In the genomic region with DNA sequence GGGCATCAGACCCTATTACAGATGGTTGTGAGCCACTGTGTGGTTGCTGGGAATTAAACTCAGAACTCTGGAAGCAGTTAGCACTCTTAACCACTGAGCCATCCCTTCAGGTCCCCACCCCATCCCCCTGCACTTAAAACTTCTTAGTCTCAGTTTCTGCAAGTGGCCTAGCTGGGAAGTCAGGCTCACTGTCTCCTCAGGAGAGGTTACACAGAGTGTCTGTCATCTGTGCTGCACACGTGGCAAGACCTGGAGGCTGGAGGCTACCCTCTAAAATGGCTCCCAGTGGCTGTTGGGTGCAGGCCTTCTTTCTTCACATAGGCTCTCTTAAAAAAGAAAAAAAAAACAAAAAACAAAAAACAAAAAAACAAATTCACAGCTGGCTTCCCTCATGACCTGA, we compare ENCODE assay signal across 14 mouse cellular contexts. TPM values are rescaled to one million over a fixed set of nuclear protein-coding genes. Genes with fewer than 3 reads are reported as not detected.
DNase-seq lines count a peak whose midpoint lies in the region; ATAC-seq lines count a peak whose summit lies in the region.
"Had no signal": no experiment of that assay in that cellular context is flagged by ENCODE, and none has a peak within 500 bp of the region (broad histone marks: within the 10 kb centered on the region; RNA-seq: fewer than 3 reads in every experiment).

No protein-coding gene starts in this region.

- no peaks in the 10 kb centered on the region for H3K9me3 ChIP-seq in heart, embryonic 16.5 days (replicated peaks; ENCODE audit: control insufficient read depth, low read length)
- no peaks in the 10 kb centered on the region for H3K9me3 ChIP-seq in lung, embryonic 16.5 days (ENCODE audit: control insufficient read depth, low read length)
- H3K9me3 ChIP-seq: liver, embryonic 15.5 days had no signal

- H3K36me3 ChIP-seq in heart, embryonic 16.5 days (ENCODE audit: control insufficient read depth, insufficient read depth): no peaks in the 10 kb centered on the region
- H3K36me3 ChIP-seq in lung, embryonic 16.5 days (ENCODE audit: control insufficient read depth, insufficient read depth, low read length): no peaks in the 10 kb centered on the region
- H3K36me3 ChIP-seq: liver, embryonic 15.5 days had no signal

- 60% methylated on average over 1 of the region's 1 CpGs for WGBS in heart, embryonic 16.5 days
- WGBS in lung, embryonic 16.5 days: 52% methylated on average over 1 of the region's 1 CpGs

- H3K9ac ChIP-seq in heart, embryonic 16.5 days (ENCODE audit: low read length): no peak overlapping the region
- no peak overlapping the region for H3K9ac ChIP-seq in lung, embryonic 16.5 days (ENCODE audit: low read length)
- H3K9ac ChIP-seq: liver, embryonic 15.5 days had no signal

- no peaks in the 10 kb centered on the region for H3K27me3 ChIP-seq in heart, embryonic 16.5 days (ENCODE audit: control insufficient read depth, insufficient read depth, low read length)
- H3K27me3 ChIP-seq in lung, embryonic 16.5 days (ENCODE audit: control insufficient read depth, insufficient read depth, low read depth, low read length): no peaks in the 10 kb centered on the region
- H3K27me3 ChIP-seq: CH12.LX had no signal

- ATAC-seq in heart, embryonic 16.5 days (replicated peaks; ENCODE audit: extremely low read depth, insufficient read depth, low FRiP score): no peak
- ATAC-seq in lung, embryonic 16.5 days (ENCODE audit: low read depth): no peak
- ATAC-seq in common myeloid progenitor, adult 5-6 weeks (replicated peaks; ENCODE audit: low read depth, poor library complexity, severe bottlenecking): 0 out of 2 replicates have a peak, but pooled peaks have one; percentile 15
- ATAC-seq in granulocyte monocyte progenitor cell, adult 5-6 weeks (replicated peaks; ENCODE audit: poor library complexity, severe bottlenecking): no peak

- H3K27ac ChIP-seq in heart, embryonic 16.5 days (ENCODE audit: low read length): peak overlapping the region; percentile 75
- peak overlapping the region; percentile 84 for H3K27ac ChIP-seq in lung, embryonic 16.5 days (ENCODE audit: low read length)
- H3K27ac ChIP-seq: liver, embryonic 15.5 days had no signal

- H3K4me2 ChIP-seq in heart, embryonic 16.5 days (ENCODE audit: low read depth, low read length): no peak overlapping the region
- H3K4me2 ChIP-seq in lung, embryonic 16.5 days (ENCODE audit: low read depth, low read length): no peak overlapping the region
- H3K4me2 ChIP-seq: liver, embryonic 15.5 days had no signal

- H3K4me3 ChIP-seq in heart, embryonic 16.5 days (ENCODE audit: low read length): no peak overlapping the region
- no peak overlapping the region for H3K4me3 ChIP-seq in lung, embryonic 16.5 days (ENCODE audit: low read length)
- H3K4me3 ChIP-seq: liver, embryonic 15.5 days; myocyte had no signal

- DNase-seq in heart, adult 9 months (ENCODE audit: low spot score in 2 of 2): no peak
- no peak for DNase-seq in lung, postnatal 4 days
- no peak for DNase-seq in adrenal gland, adult 2 months
- DNase-seq: cerebellum, adult 11-12 months; embryo, embryonic 11 days; right cerebral cortex, postnatal 25 days; thymus, postnatal 4 days had no signal

- peaks cover 6% of the 10 kb centered on the region; the same call in 1 of the 2 replicates for H3K4me1 ChIP-seq in heart, embryonic 16.5 days (ENCODE audit: control insufficient read depth, insufficient read depth, low read length)
- peaks cover 5% of the 10 kb centered on the region; the same call in 1 of the 2 replicates for H3K4me1 ChIP-seq in lung, embryonic 16.5 days (replicated peaks; ENCODE audit: control insufficient read depth, insufficient read depth, low read length)

RNA-seq across cellular contexts. Expression of gene Hspa8, which starts 24.7 kb away (rescaled TPM):
- 2,017 and 2,064 TPM in 2 replicates for polyA plus RNA-seq in heart, embryonic 16.5 days (2015; fragmentation: Nextera tagmentation; extraction: Ambion mirVana)
- polyA plus RNA-seq in lung, embryonic 16.5 days (2015; fragmentation: Nextera tagmentation; extraction: Ambion mirVana): 2,362 and 2,391 TPM in 2 replicates
- 4,616 and 4,673 TPM in 2 replicates for total RNA-seq in common myeloid progenitor, adult 5-6 weeks (2017)
- total RNA-seq in granulocyte monocyte progenitor cell, adult 5-6 weeks (2014; fragmentation: Nextera tagmentation): 2,268 and 2,405 TPM in 2 replicates
- 4,273 and 4,449 TPM in 2 replicates for total RNA-seq in granulocyte monocyte progenitor cell, adult 5-6 weeks (2017)
- total RNA-seq in adrenal gland, adult 2 months (2021): 1,000 to 10,000 TPM; 1,424 to 4,193 TPM
- polyA plus RNA-seq in adrenal gland, adult 2 months (2012; rRNA removed): 1,414 and 2,267 TPM in 2 replicates
